Mouse (Mus musculus) neural tube, embryonic 10.5 days (tissue): ENCODE data around the gene Ppp1r26.

ENCODE experiments used
- DNase-seq: peaks from one replicate; pipeline ENCODE4 v3.0.0-alpha.2; 2017; ENCODE audit warnings: low spot score; ENCODE audit errors: extremely low spot score

Ppp1r26 gene

GRCm38 (mm10) chr2:28446515-28447314 lies at the start of gene Ppp1r26:
Gene Ppp1r26 (plus strand): TSS chr2:28446800.
- peak; percentile 48 for DNase-seq

GRCm38 (mm10) chr2:28396928-28397327 lies 49.7 kb upstream of the Ppp1r26 start:
- no peak for DNase-seq

- no peak for DNase-seq
These were observed 49.0 kb upstream of the Ppp1r26 start for GRCm38 (mm10) chr2:28397417-28398119.

- DNase-seq: no peak
These were observed 45.0 kb upstream of the Ppp1r26 start for GRCm38 (mm10) chr2:28401647-28402046.

- DNase-seq: no peak
These were observed 44.5 kb upstream of the Ppp1r26 start for GRCm38 (mm10) chr2:28402128-28402527.

- DNase-seq: no peak
These were observed 38.8 kb upstream of the Ppp1r26 start for GRCm38 (mm10) chr2:28407796-28408195.

GRCm38 (mm10) chr2:28409144-28409543 lies 37.5 kb upstream of the Ppp1r26 start:
- no peak for DNase-seq

- no peak for DNase-seq
These were observed 37.0 kb upstream of the Ppp1r26 start for GRCm38 (mm10) chr2:28409566-28409965.

- no peak for DNase-seq
These were observed 33.7 kb upstream of the Ppp1r26 start for GRCm38 (mm10) chr2:28412936-28413335.

GRCm38 (mm10) chr2:28414116-28414756 lies 32.4 kb upstream of the Ppp1r26 start:
- DNase-seq: no peak

GRCm38 (mm10) chr2:28414757-28415137 lies 31.9 kb upstream of the Ppp1r26 start:
- DNase-seq: no peak

GRCm38 (mm10) chr2:28415387-28416024 lies 31.1 kb upstream of the Ppp1r26 start:
- no peak for DNase-seq

GRCm38 (mm10) chr2:28416511-28416910 lies 30.1 kb upstream of the Ppp1r26 start:
- no peak for DNase-seq

- peak; percentile 89 for DNase-seq
These were observed 28.6 kb upstream of the Ppp1r26 start for GRCm38 (mm10) chr2:28418034-28418433.

GRCm38 (mm10) chr2:28419898-28420297 lies 26.7 kb upstream of the Ppp1r26 start:
- peak; percentile 88 for DNase-seq

- DNase-seq: peak; percentile 51
These were observed 23.4 kb upstream of the Ppp1r26 start for GRCm38 (mm10) chr2:28423167-28423566.

- DNase-seq: no peak
These were observed 19.4 kb upstream of the Ppp1r26 start for GRCm38 (mm10) chr2:28427226-28427625.

GRCm38 (mm10) chr2:28430846-28431245 lies 15.8 kb upstream of the Ppp1r26 start:
- DNase-seq: no peak

GRCm38 (mm10) chr2:28432811-28433210 lies 13.8 kb upstream of the Ppp1r26 start:
- no peak for DNase-seq

- no peak for DNase-seq
These were observed 13.1 kb upstream of the Ppp1r26 start for GRCm38 (mm10) chr2:28433512-28433911.

GRCm38 (mm10) chr2:28435401-28435800 lies 11.2 kb upstream of the Ppp1r26 start:
- DNase-seq: no peak

- DNase-seq: no peak
These were observed 5.8 kb upstream of the Ppp1r26 start for GRCm38 (mm10) chr2:28440842-28441241.
